Mouse (Mus musculus) cerebellum, adult 2 months (tissue): ENCODE measurements around the gene Plch1.

ENCODE experiments used
- CTCF ChIP-seq: fragments of 200-500 bp; IDR thresholded peaks from 2 replicates; pipeline ENCODE4 v1.5.1; 2011; ENCODE audit warnings: low read depth, mild to moderate bottlenecking, control low read depth, low read length, moderate library complexity, borderline replicate concordance; ENCODE audit not compliant: insufficient read depth
- POLR2A ChIP-seq: fragments of 200-500 bp; IDR thresholded peaks from 2 replicates; pipeline ENCODE4 v1.6.1; 2011; ENCODE audit warnings: low read length, control low read depth, borderline replicate concordance; ENCODE audit not compliant: insufficient read depth

GRCm38 (mm10) chr3:63851125-63851698 lies 48.1 kb downstream of the Plch1 start:
- no peak for TF ChIP-seq CTCF
- TF ChIP-seq POLR2A = no peak
